Mouse (Mus musculus): ENCODE data around the gene 4933424G06Rik.
A peak's percentile ranks its signal among the peaks of the same experiment; 100 is the strongest.
"Not testable (repeated sequence)": the region's sequence is repeated elsewhere in the genome, so short reads cannot be mapped to it uniquely, and the experiment has no call there.

4933424G06Rik gene

GRCm38 (mm10) chr1:36709854-36710280 is at the start of gene 4933424G06Rik:
Gene 4933424G06Rik (plus strand): TSS chr1:36710149.
- DNase-seq (ENCODE audit: extremely low read depth, low read depth, low spot score): peak; percentile 72

DNA sequence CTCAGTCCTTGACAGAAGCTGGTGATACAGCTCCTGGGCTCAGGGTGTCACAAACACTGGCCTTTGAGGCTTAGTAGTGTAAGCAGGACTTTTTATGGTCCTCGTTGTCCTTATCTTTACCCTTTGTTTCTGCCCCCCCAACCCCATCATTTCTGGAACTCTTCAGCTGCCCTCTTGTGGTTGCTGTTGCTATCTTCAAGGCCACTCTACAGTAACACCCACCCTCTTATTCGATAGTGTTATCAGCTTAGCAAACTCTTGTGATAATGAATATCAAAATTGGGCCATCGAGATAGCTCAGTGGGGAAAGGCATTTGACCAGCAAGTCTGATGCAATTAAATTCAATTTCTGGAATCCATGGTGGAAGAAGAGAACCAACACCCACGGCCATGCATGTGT is 45.5 kb upstream of the 4933424G06Rik start:
- no peak for DNase-seq (ENCODE audit: extremely low read depth, low read depth, low spot score)

- DNase-seq (ENCODE audit: extremely low read depth, low read depth, low spot score): no peak
These were observed 44.7 kb upstream of the 4933424G06Rik start for GRCm38 (mm10) chr1:36665165-36665723.

DNA sequence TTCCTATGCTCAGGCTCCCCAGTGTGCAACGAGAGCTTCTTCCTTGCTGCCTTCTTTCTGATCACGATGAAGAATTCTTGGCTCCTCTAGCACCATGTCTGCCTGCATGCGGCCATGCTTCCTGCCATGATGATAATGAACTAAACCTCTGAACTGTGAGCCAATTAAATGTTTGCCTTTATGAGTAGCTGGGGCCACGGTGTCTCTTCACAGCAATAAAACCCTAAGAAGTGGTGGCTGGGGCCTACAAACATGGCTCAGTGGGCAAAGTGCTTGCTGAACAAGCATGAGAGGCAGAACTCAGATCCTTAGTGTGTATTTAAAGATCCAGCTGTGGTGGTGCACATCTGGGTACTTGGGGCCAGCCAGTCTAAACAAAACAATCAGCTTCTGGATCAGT is 44.0 kb upstream of the 4933424G06Rik start:
- no peak for DNase-seq (ENCODE audit: extremely low read depth, low read depth, low spot score)

- not testable (repeated sequence) for DNase-seq (ENCODE audit: extremely low read depth, low read depth, low spot score)
These were observed 41.9 kb upstream of the 4933424G06Rik start for GRCm38 (mm10) chr1:36668007-36668406.

DNA sequence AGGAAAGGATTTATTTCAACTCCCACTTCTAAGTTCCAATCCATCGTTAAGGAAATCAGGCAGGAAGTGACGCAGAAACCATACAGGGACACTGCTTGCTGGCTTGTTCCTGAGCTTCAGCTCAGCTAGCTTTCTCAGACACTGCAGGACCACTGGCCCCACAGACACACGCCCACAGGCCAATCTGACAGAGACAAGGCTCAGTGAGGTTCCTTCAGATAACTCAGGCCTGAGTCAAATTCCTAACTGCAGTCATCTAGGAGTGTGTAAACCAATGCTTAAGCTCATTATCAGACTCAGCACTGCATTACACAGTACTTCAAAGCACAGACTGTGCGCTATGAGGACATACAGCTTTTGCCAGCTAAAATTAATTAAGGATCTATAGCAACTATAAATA is 39.7 kb upstream of the 4933424G06Rik start:
- no peak for DNase-seq (ENCODE audit: extremely low read depth, low read depth, low spot score)

GRCm38 (mm10) chr1:36671260-36671659 is 38.7 kb upstream of the 4933424G06Rik start:
- DNase-seq (ENCODE audit: extremely low read depth, low read depth, low spot score): no peak

GRCm38 (mm10) chr1:36672648-36673350 is 37.1 kb upstream of the 4933424G06Rik start:
- DNase-seq (ENCODE audit: extremely low read depth, low read depth, low spot score): no peak

GRCm38 (mm10) chr1:36674936-36675335 is 35.0 kb upstream of the 4933424G06Rik start:
- DNase-seq (ENCODE audit: extremely low read depth, low read depth, low spot score): no peak

GRCm38 (mm10) chr1:36680893-36681292 is 29.1 kb upstream of the 4933424G06Rik start:
- no peak for DNase-seq (ENCODE audit: extremely low read depth, low read depth, low spot score)

DNA sequence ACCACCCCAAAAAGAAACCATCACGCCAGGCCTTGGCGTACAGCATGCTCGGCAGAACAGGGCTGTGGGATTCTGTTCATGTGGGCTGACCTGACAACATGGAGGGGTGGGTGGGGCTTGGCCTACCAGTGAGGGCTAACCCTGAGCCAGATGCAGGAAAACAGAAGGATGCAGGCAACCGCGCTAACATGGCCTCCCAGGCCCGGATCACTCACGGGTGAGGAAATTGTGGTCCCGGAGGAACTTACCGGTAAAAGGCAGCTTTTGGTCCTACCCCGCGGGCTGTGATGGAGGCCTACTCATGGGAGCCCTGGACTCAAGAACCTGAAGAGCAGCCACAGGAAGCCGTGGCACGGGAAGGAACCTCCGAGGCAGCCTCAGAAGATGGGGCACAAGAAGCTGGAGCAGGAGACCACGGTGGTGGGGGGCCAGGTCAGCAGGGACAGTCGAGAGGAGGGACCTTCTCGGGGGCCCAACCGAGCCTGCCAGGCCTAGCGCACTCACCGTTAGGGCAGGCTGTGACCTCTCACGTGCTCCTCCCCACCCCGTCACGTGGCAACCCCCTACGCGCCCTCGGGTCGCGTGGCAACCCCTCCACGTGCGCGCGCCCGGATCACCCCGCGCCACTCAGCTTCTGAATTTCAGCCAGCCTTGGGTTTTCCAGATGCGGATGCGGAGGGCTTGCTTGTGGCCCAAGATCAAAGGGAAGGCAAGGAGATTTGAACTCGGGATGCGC is 27.2 kb upstream of the 4933424G06Rik start, which contains the start of gene Fam178b:
Gene Fam178b, minus strand, starts transcription at position 564 of the 736 bp plus-strand sequence.
- DNase-seq (ENCODE audit: extremely low read depth, low read depth, low spot score): no peak

- DNase-seq (ENCODE audit: extremely low read depth, low read depth, low spot score): no peak
These were observed 26.0 kb upstream of the 4933424G06Rik start for GRCm38 (mm10) chr1:36683810-36684467.

DNA sequence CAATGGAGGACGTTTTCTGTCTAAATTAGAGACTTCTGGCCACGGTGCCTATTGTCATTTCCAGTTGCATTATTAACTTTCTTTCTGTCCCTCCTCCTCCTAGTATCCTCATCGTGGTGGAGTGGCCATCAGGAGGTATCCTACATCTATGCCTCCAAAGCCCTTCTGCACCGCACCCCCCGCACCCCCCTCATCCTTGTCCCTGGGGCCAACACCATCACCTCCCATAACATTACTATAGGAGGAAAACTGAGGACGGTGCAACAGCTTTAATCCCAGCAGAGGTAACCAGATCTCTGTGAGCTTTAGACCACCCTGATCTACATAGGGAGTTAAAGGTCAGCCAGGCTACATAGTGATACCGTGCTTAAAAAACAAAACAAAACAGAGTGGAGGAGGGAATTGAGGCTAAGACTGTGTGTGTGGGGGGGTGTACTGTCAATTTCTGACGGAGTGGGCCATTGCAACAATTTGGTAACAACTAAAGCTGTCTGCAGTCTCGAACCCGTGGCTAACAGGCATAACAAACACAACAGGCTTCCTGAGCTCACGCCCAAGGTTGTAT is 19.2 kb upstream of the 4933424G06Rik start:
- DNase-seq (ENCODE audit: extremely low read depth, low read depth, low spot score): no peak

GRCm38 (mm10) chr1:36691271-36692155 is 18.4 kb upstream of the 4933424G06Rik start, which contains the start of gene Cox5b:
Gene Cox5b (plus strand): TSS chr1:36691449.
- DNase-seq (ENCODE audit: extremely low read depth, low read depth, low spot score): peak; percentile 67

DNA sequence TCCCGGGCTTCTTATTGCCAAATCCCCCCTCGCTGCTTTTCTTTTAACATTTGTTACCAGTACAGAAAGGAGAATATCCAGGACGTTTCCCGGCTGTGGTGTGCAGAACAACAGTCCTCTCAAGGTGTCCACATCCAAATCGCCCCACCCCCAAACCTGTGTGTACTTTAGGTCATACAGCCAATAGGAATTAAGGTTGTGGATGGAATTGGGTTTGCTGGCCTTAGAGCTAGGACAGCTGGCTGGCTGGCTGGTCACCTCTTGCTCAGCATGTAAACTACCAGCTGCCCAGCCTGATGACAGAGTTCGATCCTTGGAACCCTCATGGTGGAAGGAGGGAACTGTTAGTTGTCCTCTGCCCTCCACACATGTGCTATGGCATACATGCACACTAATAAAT is 15.1 kb upstream of the 4933424G06Rik start:
- DNase-seq (ENCODE audit: extremely low read depth, low read depth, low spot score): no peak

DNA sequence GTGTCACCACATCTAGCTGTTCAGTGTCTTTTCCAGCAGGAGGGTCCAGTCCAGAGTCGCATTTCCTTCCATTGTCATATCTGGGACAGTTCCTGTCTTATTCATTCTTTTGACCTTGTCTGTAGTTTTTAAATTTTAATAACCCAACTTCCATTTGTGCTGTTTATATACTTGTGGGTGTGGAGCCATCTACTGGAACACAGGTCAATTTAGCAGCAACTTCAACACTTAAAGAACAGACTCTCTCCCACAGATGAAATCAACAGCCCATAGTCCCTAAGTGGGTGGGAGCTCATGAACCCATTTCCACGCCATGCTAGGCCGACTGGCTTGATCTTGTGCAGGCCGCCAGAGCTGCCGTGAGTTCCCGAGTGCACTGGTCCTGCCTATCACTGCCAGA is 13.5 kb upstream of the 4933424G06Rik start:
- no peak for DNase-seq (ENCODE audit: extremely low read depth, low read depth, low spot score)

- no peak for DNase-seq (ENCODE audit: extremely low read depth, low read depth, low spot score)
These were observed 12.9 kb upstream of the 4933424G06Rik start for GRCm38 (mm10) chr1:36697030-36697429.

- no peak for DNase-seq (ENCODE audit: extremely low read depth, low read depth, low spot score)
These were observed 2.8 kb upstream of the 4933424G06Rik start for GRCm38 (mm10) chr1:36707166-36707565.

DNA sequence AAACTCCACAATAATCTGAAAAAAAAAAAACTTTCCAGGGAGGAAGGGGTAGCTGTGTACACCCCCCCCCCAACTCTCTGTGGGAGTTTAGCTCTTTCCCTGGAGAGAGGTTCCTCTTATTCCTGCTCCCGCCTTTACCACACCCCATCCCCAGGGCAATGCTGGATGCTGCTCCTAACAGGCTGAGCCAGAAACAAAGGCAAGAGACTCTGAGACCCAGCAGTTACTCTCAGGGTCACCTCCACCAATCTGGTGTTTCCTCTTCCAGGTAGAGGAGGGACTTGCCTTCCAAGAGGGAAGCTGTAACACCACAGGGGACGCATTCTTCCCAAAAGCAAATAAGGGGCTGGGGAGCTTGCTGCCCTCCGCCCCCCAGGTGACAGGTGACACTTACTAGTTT is 2.2 kb upstream of the 4933424G06Rik start:
- no peak for DNase-seq (ENCODE audit: extremely low read depth, low read depth, low spot score)

- no peak for DNase-seq (ENCODE audit: extremely low read depth, low read depth, low spot score)
These were observed 1.3 kb upstream of the 4933424G06Rik start for GRCm38 (mm10) chr1:36708626-36709025.
